Mouse (Mus musculus) MEL (cell line): ENCODE measurements at regions not wholly inside any gene's neighbourhood (a gene's known extent, or its start where the extent isn't known, plus 50 kb on each side); places are given as distances from the start of the nearest gene placed in this dataset.

Source experiments
- DNase-seq: peaks from one replicate; pipeline ENCODE4 v3.0.0; 2011; ENCODE audit warnings: low read depth, low spot score
- H3K27ac ChIP-seq: 2 replicates; pipeline ENCODE4 v1.5.1; 2012; ENCODE audit warnings: low read depth, mild to moderate bottlenecking, control low read depth, low read length, moderate library complexity; ENCODE audit not compliant: control insufficient read depth
- H3K27me3 ChIP-seq, 2 experiments: fragments of 150-350 bp in 1 of 2; sonication (generic) in 1 of 2; 2 replicates each; pipeline ENCODE4 v1.6.1; 2012; ENCODE audit warnings: low read length in 2 of 2, mild to moderate bottlenecking in 2 of 2, improper control_type of control experiment in 1 of 2, moderate library complexity in 1 of 2; ENCODE audit not compliant: insufficient read depth in 2 of 2, control insufficient read depth in 1 of 2
- H3K36me3 ChIP-seq, 2 experiments: 2 replicates each; pipeline ENCODE4 v1.6.1; 2012 to 2014; ENCODE audit warnings: low read length in 2 of 2, improper control_type of control experiment in 1 of 2, inconsistent platforms in 1 of 2, mild to moderate bottlenecking in 1 of 2; ENCODE audit not compliant: insufficient read depth in 2 of 2, control insufficient read depth in 1 of 2
- H3K4me1 ChIP-seq, 2 experiments: fragments of 150-350 bp in 1 of 2; sonication (generic) in 1 of 2; 2 replicates each; pipeline ENCODE4 v1.6.1; 2012; ENCODE audit warnings: low read length in 2 of 2, improper control_type of control experiment in 1 of 2, mild to moderate bottlenecking in 1 of 2; ENCODE audit not compliant: insufficient read depth in 2 of 2, control insufficient read depth in 1 of 2
- H3K4me3 ChIP-seq, 2 experiments: fragments of 150-350 bp in 1 of 2; sonication (generic) in 1 of 2; 2 replicates each; pipeline ENCODE4 v1.5.1; 2012; ENCODE audit warnings: low read depth in 2 of 2, low read length in 2 of 2, mild to moderate bottlenecking in 2 of 2, moderate library complexity in 2 of 2, control low read depth in 1 of 2, improper control_type of control experiment in 1 of 2; ENCODE audit not compliant: control insufficient read depth in 1 of 2, insufficient read depth in 1 of 2
- H3K79me2 ChIP-seq: 2 replicates; pipeline ENCODE4 v1.6.1; 2012; ENCODE audit warnings: mild to moderate bottlenecking, low read length, moderate library complexity; ENCODE audit not compliant: control insufficient read depth, poor library complexity, insufficient read depth
- H3K9ac ChIP-seq: 2 replicates; pipeline ENCODE4 v1.6.1; 2012; ENCODE audit warnings: low read depth, mild to moderate bottlenecking, control low read depth, low read length, moderate library complexity; ENCODE audit not compliant: control insufficient read depth, poor library complexity, severe bottlenecking
- H3K9me3 ChIP-seq: fragments of 150-350 bp; sonication (generic); replicated peaks from 2 replicates; pipeline ENCODE4 v1.6.1; 2012; ENCODE audit warnings: mild to moderate bottlenecking, low read length, improper control_type of control experiment, moderate library complexity; ENCODE audit not compliant: insufficient read depth
- BHLHE40 ChIP-seq: IDR thresholded peaks from 2 replicates; pipeline ENCODE4 v1.6.1; 2012; ENCODE audit warnings: low read depth, mild to moderate bottlenecking, inconsistent platforms, low read length, improper control_type of control experiment, borderline replicate concordance
- CTCF ChIP-seq, 3 experiments: IDR thresholded peaks in 2 of 3; conservative IDR thresholded peaks in 1 of 3; 2 replicates each; pipeline ENCODE4 v1.5.1; 2011 to 2012; ENCODE audit warnings: low read length in 3 of 3, low read depth in 2 of 3, mild to moderate bottlenecking in 2 of 3, improper control_type of control experiment in 1 of 3, inconsistent platforms in 1 of 3, mixed read lengths in 1 of 3, moderate library complexity in 1 of 3; ENCODE audit not compliant: control insufficient read depth in 1 of 3, insufficient read depth in 1 of 3, poor library complexity in 1 of 3, severe bottlenecking in 1 of 3
- E2F4 ChIP-seq: IDR thresholded peaks from 2 replicates; pipeline ENCODE4 v1.6.1; 2011; ENCODE audit warnings: low read depth, low read length, improper control_type of control experiment, borderline replicate concordance
- MAX ChIP-seq: IDR thresholded peaks from 2 replicates; pipeline ENCODE4 v1.6.1; 2011; ENCODE audit warnings: low read length, improper control_type of control experiment
- MXI1 ChIP-seq: IDR thresholded peaks from 2 replicates; pipeline ENCODE4 v1.6.1; 2011; ENCODE audit warnings: mild to moderate bottlenecking, low read depth, low read length, improper control_type of control experiment
- MYB ChIP-seq: IDR thresholded peaks from 2 replicates; pipeline ENCODE4 v1.6.1; 2011; ENCODE audit warnings: mild to moderate bottlenecking, low read depth, low read length, improper control_type of control experiment
- MYC ChIP-seq: IDR thresholded peaks from 2 replicates; pipeline ENCODE4 v1.6.1; 2011; ENCODE audit warnings: low read depth, mild to moderate bottlenecking, low read length, improper control_type of control experiment, moderate library complexity
- NELFE ChIP-seq: IDR thresholded peaks from 2 replicates; pipeline ENCODE4 v1.6.1; 2011; ENCODE audit warnings: low read depth, low read length, improper control_type of control experiment
- NRF1 ChIP-seq: IDR thresholded peaks from 2 replicates; pipeline ENCODE4 v1.6.1; 2014; ENCODE audit warnings: low read depth, mild to moderate bottlenecking, inconsistent platforms, low read length, improper control_type of control experiment, moderate library complexity; ENCODE audit not compliant: poor library complexity, insufficient read depth, severe bottlenecking
- POLR2A ChIP-seq, 2 experiments: IDR thresholded peaks; 2 replicates each; pipeline ENCODE4 v1.6.1; 2011 to 2012; ENCODE audit warnings: low read length in 2 of 2, mild to moderate bottlenecking in 2 of 2, control low read depth in 1 of 2, improper control_type of control experiment in 1 of 2, low read depth in 1 of 2, moderate library complexity in 1 of 2; ENCODE audit not compliant: control insufficient read depth in 1 of 2, insufficient read depth in 1 of 2, poor library complexity in 1 of 2
- RAD21 ChIP-seq: IDR thresholded peaks from 2 replicates; pipeline ENCODE4 v1.6.1; 2011; ENCODE audit warnings: mild to moderate bottlenecking, low read depth, low read length, improper control_type of control experiment
- TAL1 ChIP-seq: IDR thresholded peaks from 2 replicates; pipeline ENCODE4 v1.6.1; 2012; ENCODE audit warnings: mild to moderate bottlenecking, inconsistent platforms, low read length, moderate library complexity, mixed read lengths
- TCF12 ChIP-seq: IDR thresholded peaks from 2 replicates; pipeline ENCODE4 v1.6.1; 2014; ENCODE audit warnings: low read depth, mild to moderate bottlenecking, inconsistent platforms, low read length, improper control_type of control experiment, moderate library complexity
- UBTF ChIP-seq: IDR thresholded peaks from 2 replicates; pipeline ENCODE4 v1.6.1; 2012; ENCODE audit warnings: low read depth, mild to moderate bottlenecking, inconsistent platforms, low read length, improper control_type of control experiment, moderate library complexity, borderline replicate concordance; ENCODE audit not compliant: insufficient read depth
- ZKSCAN1 ChIP-seq: IDR thresholded peaks from 2 replicates; pipeline ENCODE4 v1.6.1; 2012; ENCODE audit warnings: low read depth, mild to moderate bottlenecking, inconsistent platforms, low read length, improper control_type of control experiment, moderate library complexity
- ZMIZ1 ChIP-seq: IDR thresholded peaks from 2 replicates; pipeline ENCODE4 v1.6.1; 2012; ENCODE audit warnings: low read depth, mild to moderate bottlenecking, inconsistent platforms, low read length, improper control_type of control experiment, moderate library complexity

GRCm38 (mm10) chr8:92732229-92732628, 58.1 kb downstream of the Irx6 start:
- no peaks in the 10 kb centered on the region for H3K79me2 ChIP-seq
- H3K4me3 ChIP-seq = no peak overlapping the region
- no peak for DNase-seq
- H3K27ac ChIP-seq = no peak overlapping the region
- TF ChIP-seq TAL1 (no peak), BHLHE40 (no peak), MYC (no peak), ZKSCAN1 (no peak), RAD21 (no peak), MAX (no peak), E2F4 (no peak)
- no peaks in the 10 kb centered on the region for H3K4me1 ChIP-seq
- no peaks in the 10 kb centered on the region for H3K36me3 ChIP-seq
- H3K9ac ChIP-seq = no peak overlapping the region
- H3K27me3 ChIP-seq = no peaks in the 10 kb centered on the region
- no peaks in the 10 kb centered on the region for H3K9me3 ChIP-seq

- no peak for DNase-seq
- TF ChIP-seq MYB (no peak), NRF1 (no peak), UBTF (no peak), MXI1 (no peak), NELFE (no peak)
- Histone ChIP-seq H3K36me3 (no peaks in the 10 kb centered on the region), H3K9me3 (no peaks in the 10 kb centered on the region), H3K79me2 (no peaks in the 10 kb centered on the region), H3K9ac (no peak overlapping the region), H3K27ac (no peak overlapping the region), H3K4me3 (no peak overlapping the region), H3K4me1 (no peaks in the 10 kb centered on the region), H3K27me3 (no peaks in the 10 kb centered on the region)
These were observed 61.6 kb downstream of the Irx6 start for GRCm38 (mm10) chr8:92735646-92736045.

- no peaks in the 10 kb centered on the region for H3K36me3 ChIP-seq
- H3K27me3 ChIP-seq = no peaks in the 10 kb centered on the region
- no peak overlapping the region for H3K27ac ChIP-seq
- DNase-seq = no peak
- H3K4me3 ChIP-seq = no peak overlapping the region
- no peak overlapping the region for H3K9ac ChIP-seq
- no peaks in the 10 kb centered on the region for H3K9me3 ChIP-seq
- no peak for TF ChIP-seq POLR2A (IDR thresholded peaks at IDR 0.05; ENCODE audit: control insufficient read depth in 1 of 2, insufficient read depth in 1 of 2, low read depth in 1 of 2, low read length in 2 of 2, poor library complexity in 1 of 2)
- no peak for TF ChIP-seq NRF1
- TF ChIP-seq CTCF (IDR thresholded peaks at IDR 0.05 in 2 of 3, conservative IDR thresholded peaks at IDR 0.05 in 1 of 3; ENCODE audit: control insufficient read depth in 1 of 3, insufficient read depth in 1 of 3, low read depth in 2 of 3, low read length in 3 of 3, poor library complexity in 1 of 3, severe bottlenecking in 1 of 3) = no peak
- TF ChIP-seq MYC = no peak
- TF ChIP-seq TCF12 = no peak
- no peak for TF ChIP-seq RAD21
- TF ChIP-seq ZMIZ1 = no peak
- TF ChIP-seq, all 39 proteins: peak for 0
- Histone ChIP-seq H3K4me1 (no peaks in the 10 kb centered on the region), H3K79me2 (no peaks in the 10 kb centered on the region)
These were observed 64.0 kb downstream of the Irx6 start for GRCm38 (mm10) chr8:92738080-92738479.
